Mouse (Mus musculus) cerebellum, postnatal 25 days (tissue): ENCODE results near the gene Ppp2r1b.

Experiments used
- DNase-seq, 2 experiments: peaks; one replicate each; pipeline ENCODE4 v3.0.0; 2021; ENCODE audit warnings: mixed read lengths in 2 of 2

The Ppp2r1b gene

GRCm38 (mm10) chr9:50841079-50841789 lies 3.9 kb upstream of the Ppp2r1b start:
- peak; percentile 67 to 72 for DNase-seq

GRCm38 (mm10) chr9:50845547-50845946 lies 446 bp downstream of the Ppp2r1b start:
- no peak for DNase-seq

GRCm38 (mm10) chr9:50847133-50847532 lies 2.0 kb downstream of the Ppp2r1b start:
- DNase-seq = no peak

- DNase-seq = no peak
These were observed 2.7 kb downstream of the Ppp2r1b start for GRCm38 (mm10) chr9:50847606-50848368.

- no peak for DNase-seq
These were observed 3.7 kb downstream of the Ppp2r1b start for GRCm38 (mm10) chr9:50848821-50849220.

GRCm38 (mm10) chr9:50849249-50849648 lies 4.1 kb downstream of the Ppp2r1b start:
- DNase-seq = peak; percentile 93 to 95

GRCm38 (mm10) chr9:50849755-50850154 lies 4.7 kb downstream of the Ppp2r1b start:
- no peak for DNase-seq

GRCm38 (mm10) chr9:50850271-50850670 lies 5.2 kb downstream of the Ppp2r1b start:
- DNase-seq = no peak

GRCm38 (mm10) chr9:50850713-50851112 lies 5.6 kb downstream of the Ppp2r1b start:
- no peak for DNase-seq

GRCm38 (mm10) chr9:50852634-50853349 lies 7.7 kb downstream of the Ppp2r1b start:
- DNase-seq = peak in 1 of 2 experiments; percentile 55

- no peak for DNase-seq
These were observed 9.3 kb downstream of the Ppp2r1b start for GRCm38 (mm10) chr9:50854376-50854775.

GRCm38 (mm10) chr9:50855133-50855766 lies 10.1 kb downstream of the Ppp2r1b start:
- DNase-seq = no peak

GRCm38 (mm10) chr9:50855780-50856179 lies 10.7 kb downstream of the Ppp2r1b start:
- DNase-seq = no peak

- DNase-seq = peak; percentile 96
These were observed 11.4 kb downstream of the Ppp2r1b start for GRCm38 (mm10) chr9:50856341-50857081.

GRCm38 (mm10) chr9:50857082-50857641 lies 12.1 kb downstream of the Ppp2r1b start:
- DNase-seq = peak in 1 of 2 experiments; percentile 75

- no peak for DNase-seq
These were observed 13.6 kb downstream of the Ppp2r1b start for GRCm38 (mm10) chr9:50858681-50859080.

GRCm38 (mm10) chr9:50861119-50861839 lies 16.2 kb downstream of the Ppp2r1b start:
- DNase-seq = peak; percentile 79 to 85

- DNase-seq = no peak
These were observed 18.7 kb downstream of the Ppp2r1b start for GRCm38 (mm10) chr9:50863824-50864223.

GRCm38 (mm10) chr9:50864877-50865276 lies 19.8 kb downstream of the Ppp2r1b start:
- DNase-seq = no peak

GRCm38 (mm10) chr9:50865803-50866202 lies 20.7 kb downstream of the Ppp2r1b start:
- no peak for DNase-seq

- DNase-seq = peak; percentile 44
These were observed 21.9 kb downstream of the Ppp2r1b start for GRCm38 (mm10) chr9:50867015-50867414.
